In the genomic region with DNA sequence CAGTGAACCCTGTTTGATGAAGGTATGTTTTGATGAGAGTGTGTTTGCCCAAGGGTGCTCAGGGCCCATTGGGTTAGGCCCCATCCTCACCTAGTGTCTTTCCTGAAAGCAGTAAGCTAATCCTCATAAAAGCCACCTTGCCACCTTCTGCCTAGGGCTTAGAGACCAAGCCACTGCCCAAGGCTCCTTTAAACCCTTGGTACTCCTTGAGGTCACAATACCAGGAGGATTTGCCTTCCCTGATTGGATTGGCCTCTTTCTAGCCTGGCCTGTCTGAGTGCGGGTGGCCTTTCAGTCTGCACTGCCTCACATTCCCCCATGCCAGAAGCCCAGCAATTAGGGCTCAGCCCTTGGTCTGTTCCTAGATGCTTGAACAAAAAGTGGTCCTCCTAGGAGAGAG, we compare ENCODE assay signal across 11 mouse cellular contexts. TPM values are rescaled to one million over a fixed set of nuclear protein-coding genes. Genes with fewer than 3 reads are reported as not detected.
DNase-seq lines count a peak whose midpoint lies in the region; ATAC-seq and TF ChIP-seq lines count a peak whose summit lies in the region.
"Had no signal": no experiment of that assay in that cellular context is flagged by ENCODE, and none has a peak within 500 bp of the region (broad histone marks: within the 10 kb centered on the region; RNA-seq: fewer than 3 reads in every experiment).

No protein-coding gene starts in this region.

- 0 out of 2 replicates have a peak overlapping the region, but pooled peaks have one; percentile 12 for H3K9ac ChIP-seq in embryonic facial prominence, embryonic 13.5 days
- no peak overlapping the region for H3K9ac ChIP-seq in heart, postnatal 0 days (replicated peaks; ENCODE audit: low read depth, low read length)
- H3K9ac ChIP-seq: neural tube, embryonic 15.5 days had no signal

- H3K27ac ChIP-seq in embryonic facial prominence, embryonic 13.5 days = no peak overlapping the region; the same call in 1 of the 2 replicates
- H3K27ac ChIP-seq in embryonic facial prominence, embryonic 10.5 days (replicated peaks) = no peak overlapping the region
- peak overlapping the region; percentile 99 for H3K27ac ChIP-seq in heart, postnatal 0 days (ENCODE audit: low read depth)
- H3K27ac ChIP-seq in spleen, adult 2 months (ENCODE audit: insufficient read depth, low read length) = peak overlapping the region; percentile 98
- H3K27ac ChIP-seq: neural tube, embryonic 15.5 days had no signal

- H3K9me3 ChIP-seq in embryonic facial prominence, embryonic 13.5 days = no peaks in the 10 kb centered on the region
- H3K9me3 ChIP-seq in embryonic facial prominence, embryonic 10.5 days = no peaks in the 10 kb centered on the region
- no peaks in the 10 kb centered on the region for H3K9me3 ChIP-seq in heart, postnatal 0 days (replicated peaks; ENCODE audit: control insufficient read depth, low read length)
- H3K9me3 ChIP-seq: neural tube, embryonic 15.5 days had no signal

- no peaks in the 10 kb centered on the region for H3K27me3 ChIP-seq in embryonic facial prominence, embryonic 13.5 days
- no peaks in the 10 kb centered on the region for H3K27me3 ChIP-seq in embryonic facial prominence, embryonic 10.5 days (replicated peaks; ENCODE audit: low read depth, poor library complexity, severe bottlenecking)
- no peaks in the 10 kb centered on the region for H3K27me3 ChIP-seq in heart, postnatal 0 days (ENCODE audit: control insufficient read depth, insufficient read depth, low read length)
- H3K27me3 ChIP-seq in spleen, adult 2 months (ENCODE audit: control insufficient read depth, insufficient read depth, low read length) = no peaks in the 10 kb centered on the region
- H3K27me3 ChIP-seq: neural tube, embryonic 15.5 days had no signal

- ATAC-seq in embryonic facial prominence, embryonic 13.5 days (ENCODE audit: insufficient number of reproducible peaks, insufficient read depth, low FRiP score, low TSS enrichment, low read depth) = no peak
- ATAC-seq in heart, postnatal 0 days (ENCODE audit: insufficient read depth, low read depth) = no peak

- peaks cover 90% of the 10 kb centered on the region for H3K4me1 ChIP-seq in embryonic facial prominence, embryonic 13.5 days
- peaks cover 94% of the 10 kb centered on the region for H3K4me1 ChIP-seq in embryonic facial prominence, embryonic 10.5 days
- peaks cover 82% of the 10 kb centered on the region for H3K4me1 ChIP-seq in heart, postnatal 0 days (ENCODE audit: control insufficient read depth, insufficient read depth)
- H3K4me1 ChIP-seq in spleen, adult 2 months (ENCODE audit: control insufficient read depth, insufficient read depth, insufficient read length) = peaks cover 79% of the 10 kb centered on the region

- WGBS in embryonic facial prominence, embryonic 13.5 days = 93% methylated on average over 1 of the region's 1 CpGs
- 86% methylated on average over 1 of the region's 1 CpGs for WGBS in embryonic facial prominence, embryonic 10.5 days
- 74% methylated on average over 1 of the region's 1 CpGs for WGBS in heart, postnatal 0 days
- WGBS in spleen, adult 2 months = 48% methylated on average over 1 of the region's 1 CpGs

- H3K4me3 ChIP-seq in embryonic facial prominence, embryonic 13.5 days = no peak overlapping the region
- H3K4me3 ChIP-seq in embryonic facial prominence, embryonic 10.5 days = no peak overlapping the region
- H3K4me3 ChIP-seq in heart, postnatal 0 days (ENCODE audit: low read depth, low read length) = no peak overlapping the region
- no peak overlapping the region for H3K4me3 ChIP-seq in spleen, adult 2 months (ENCODE audit: extremely low read depth, insufficient read depth, insufficient read length)
- H3K4me3 ChIP-seq: neural tube, embryonic 15.5 days had no signal

- TF ChIP-seq EP300 in heart, postnatal 0 days (IDR thresholded peaks at IDR 0.05; ENCODE audit: low read depth) = no peak

- no peak for TF ChIP-seq CTCF in heart, postnatal 0 days (IDR thresholded peaks at IDR 0.05; ENCODE audit: low read depth)
- no peak for TF ChIP-seq CTCF in spleen, adult 2 months (IDR thresholded peaks at IDR 0.05; ENCODE audit: extremely low read depth, insufficient read depth, insufficient read length, insufficient replicate concordance)

- no peak overlapping the region for H3K4me2 ChIP-seq in embryonic facial prominence, embryonic 13.5 days
- peak overlapping the region; percentile 95; the same call in 1 of the 2 replicates for H3K4me2 ChIP-seq in heart, postnatal 0 days (ENCODE audit: low read depth, low read length)
- H3K4me2 ChIP-seq: neural tube, embryonic 15.5 days had no signal

- DNase-seq in embryonic facial prominence, embryonic 10.5 days (ENCODE audit: low spot score) = no peak
- no peak for DNase-seq in heart, postnatal 0 days (ENCODE audit: low spot score)
- DNase-seq in heart, adult 8-10 months (ENCODE audit: low spot score) = no peak
- no peak for DNase-seq in spleen, adult 2 months (ENCODE audit: low read depth in 1 of 2, low spot score in 2 of 2)
- DNase-seq in spleen, adult 12 weeks (ENCODE audit: low spot score) = no peak
- DNase-seq in retina, postnatal 7 days (ENCODE audit: low read depth, low spot score) = peak; percentile 68
- no peak for DNase-seq in embryo, embryonic 9.5 days (ENCODE audit: extremely low spot score)
- DNase-seq: cerebellum, postnatal 10 days; kidney, adult 2 months had no signal

- TF ChIP-seq POLR2A in spleen, adult 2 months (IDR thresholded peaks at IDR 0.05; ENCODE audit: low read depth, low read length) = no peak

- peaks cover 6% of the 10 kb centered on the region; the same call in 1 of the 2 replicates for H3K36me3 ChIP-seq in embryonic facial prominence, embryonic 13.5 days
- H3K36me3 ChIP-seq in embryonic facial prominence, embryonic 10.5 days (replicated peaks) = peaks cover 4% of the 10 kb centered on the region; the same call in 1 of the 2 replicates
- no peaks in the 10 kb centered on the region for H3K36me3 ChIP-seq in heart, postnatal 0 days (replicated peaks; ENCODE audit: control insufficient read depth, insufficient read depth, low read length)
- H3K36me3 ChIP-seq in spleen, adult 2 months (ENCODE audit: control insufficient read depth, insufficient read depth, low read length) = peaks cover 1% of the 10 kb centered on the region; the same call in 1 of the 2 replicates
- H3K36me3 ChIP-seq: neural tube, embryonic 15.5 days had no signal

RNA-seq across cellular contexts. Expression of a gene that starts 5.7 kb away (rescaled TPM):
- 18.1 and 18.2 TPM in 2 replicates for polyA plus RNA-seq in embryonic facial prominence, embryonic 13.5 days (2015; fragmentation: Nextera tagmentation; extraction: Ambion mirVana)
- polyA plus RNA-seq in embryonic facial prominence, embryonic 10.5 days (2016; fragmentation: Nextera tagmentation; extraction: Ambion mirVana) = 11.1 and 12.1 TPM in 2 replicates
- total RNA-seq in heart, postnatal 0 days (2014; rRNA removed; ENCODE audit: low replicate concordance) = 70.8 and 75.8 TPM in 2 replicates
- 30.0 and 30.8 TPM in 2 replicates for polyA plus RNA-seq in heart, postnatal 0 days (2015; fragmentation: Nextera tagmentation; extraction: Ambion mirVana)
- 100 to 1,000 TPM; 125 to 139 (median 131) TPM for total RNA-seq in heart, adult 8-10 months (2022)
- polyA plus RNA-seq in spleen, adult 2 months (2012; rRNA removed) = 119 and 142 TPM in 2 replicates

Comparison
In these comparisons a context has a peak if more than half of its experiments do, and no peak if none do; other contexts are left out.
1. H3K27ac ChIP-seq: peak in heart, postnatal 0 days (single experiment) and spleen, adult 2 months (single experiment); none in embryonic facial prominence, embryonic 13.5 days (single experiment) and embryonic facial prominence, embryonic 10.5 days (single experiment).